Mouse (Mus musculus): ENCODE data around the gene Syn3.

DNA sequence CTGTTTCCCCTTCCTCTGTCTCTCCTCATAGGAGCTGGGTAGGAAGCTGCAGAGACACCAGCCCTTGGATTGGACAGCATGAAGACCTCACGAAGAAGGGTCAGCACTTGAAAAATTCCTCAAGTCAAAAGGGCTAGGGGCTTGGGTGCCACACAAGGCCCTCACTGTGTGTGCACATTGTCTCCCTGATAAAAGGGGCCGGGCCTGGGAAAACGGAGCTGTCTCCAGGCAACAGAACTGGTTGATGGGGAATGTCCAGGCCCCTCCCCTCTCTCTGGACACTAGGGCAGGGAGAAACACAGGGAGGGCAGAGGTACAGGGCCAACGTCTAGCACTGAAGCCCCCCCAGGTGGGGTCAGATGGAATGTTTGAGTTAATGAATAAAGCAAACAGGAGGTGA is 41.5 kb downstream of the Syn3 start:
- TF ChIP-seq CTCF (conservative IDR thresholded peaks at IDR 0.05; ENCODE audit: insufficient read depth, insufficient read length, low read depth, low read length) (no peak), POLR2A (IDR thresholded peaks at IDR 0.05; ENCODE audit: low read depth, low read length) (no peak)
